ENCODE assay signal across 13 mouse cellular contexts in genomic region chr11:106527926-106528325, GRCm38 (mm10).
"Had no signal": no experiment of that assay in that cellular context is flagged by ENCODE, and none has a peak within 500 bp of the region (broad histone marks: within the 10 kb centered on the region; RNA-seq: fewer than 3 reads in every experiment).

No protein-coding gene starts in this region.

- H3K9ac ChIP-seq: kidney, embryonic 15.5 days; limb, embryonic 12.5 days; limb, embryonic 15.5 days; lung, embryonic 14.5 days; midbrain, embryonic 12.5 days; midbrain, embryonic 15.5 days; neural tube, embryonic 13.5 days had no signal

- ATAC-seq: lung, postnatal 0 days; midbrain, embryonic 15.5 days had no signal

- H3K36me3 ChIP-seq: midbrain, embryonic 15.5 days had no signal

- DNase-seq: kidney, postnatal 10 days; lung, embryonic 14.5 days; retina, postnatal 1 day; thymus, adult 18-20 months; thymus, postnatal 36 days had no signal

- H3K4me2 ChIP-seq: kidney, embryonic 15.5 days; limb, embryonic 12.5 days; limb, embryonic 15.5 days; lung, embryonic 14.5 days; midbrain, embryonic 12.5 days; midbrain, embryonic 15.5 days; neural tube, embryonic 13.5 days had no signal

- H3K4me1 ChIP-seq: limb, embryonic 15.5 days; midbrain, embryonic 12.5 days; midbrain, embryonic 15.5 days had no signal

- H3K27me3 ChIP-seq: kidney, embryonic 15.5 days; limb, embryonic 12.5 days; limb, embryonic 15.5 days; midbrain, embryonic 12.5 days; midbrain, embryonic 15.5 days; neural tube, embryonic 13.5 days had no signal

- H3K4me3 ChIP-seq: kidney, embryonic 15.5 days; limb, embryonic 12.5 days; limb, embryonic 15.5 days; midbrain, embryonic 12.5 days; midbrain, embryonic 15.5 days; neural tube, embryonic 13.5 days had no signal

- H3K9me3 ChIP-seq: kidney, embryonic 15.5 days; limb, embryonic 12.5 days; limb, embryonic 15.5 days; midbrain, embryonic 12.5 days; midbrain, embryonic 15.5 days; neural tube, embryonic 13.5 days had no signal

- H3K27ac ChIP-seq: kidney, embryonic 15.5 days; limb, embryonic 12.5 days; limb, embryonic 15.5 days; macrophage; midbrain, embryonic 12.5 days; midbrain, embryonic 15.5 days; neural tube, embryonic 13.5 days had no signal
